Mouse (Mus musculus) intestine, embryonic 15.5 days (tissue): ENCODE measurements around the gene Lnpep. TPM values are rescaled to one million over a fixed set of nuclear protein-coding genes. Genes with fewer than 3 reads are reported as not detected.
"Not testable (repeated sequence)": the region's sequence is repeated elsewhere in the genome, so short reads cannot be mapped to it uniquely, and the experiment has no call there.

ENCODE experiments used
- ATAC-seq: fragments of 200-750 bp; cut with Nextera tagmentation; 2 replicates; pipeline ENCODE4 v1.8.0; 2017; ENCODE audit warnings: moderate TSS enrichment, moderate library complexity
- H3K27ac ChIP-seq: fragments of 300-500 bp; sonication (generic); 2 replicates; pipeline ENCODE4 v1.5.1; 2015; ENCODE audit warnings: mild to moderate bottlenecking, inconsistent platforms
- H3K27me3 ChIP-seq: fragments of 300-500 bp; sonication (generic); replicated peaks from 2 replicates; pipeline ENCODE4 v1.6.1; 2015; ENCODE audit warnings: inconsistent platforms
- H3K36me3 ChIP-seq: fragments of 300-500 bp; sonication (generic); 2 replicates; pipeline ENCODE4 v1.6.1; 2015; ENCODE audit warnings: inconsistent platforms
- H3K4me1 ChIP-seq: fragments of 300-500 bp; sonication (generic); replicated peaks from 2 replicates; pipeline ENCODE4 v1.6.1; 2015; ENCODE audit warnings: inconsistent platforms
- H3K4me2 ChIP-seq: fragments of 300-500 bp; sonication (generic); replicated peaks from 2 replicates; pipeline ENCODE4 v1.6.1; 2015; ENCODE audit warnings: mild to moderate bottlenecking, inconsistent platforms
- H3K4me3 ChIP-seq: fragments of 300-500 bp; sonication (generic); replicated peaks from 2 replicates; pipeline ENCODE4 v1.5.1; 2015; ENCODE audit warnings: inconsistent platforms
- H3K9ac ChIP-seq: fragments of 300-500 bp; sonication (generic); 2 replicates; pipeline ENCODE4 v1.6.1; 2015; ENCODE audit warnings: inconsistent platforms
- H3K9me3 ChIP-seq: fragments of 300-500 bp; sonication (generic); 2 replicates; pipeline ENCODE4 v1.6.1; 2016; ENCODE audit warnings: inconsistent platforms
- WGBS: fragments of 180-500 bp; shearing (Covaris S2); methylation state at CpG from one replicate; pipeline ENCODE4 v1.1.7; 2015; 5-methylcytosine and 5-hydroxymethylcytosine counted together
- polyA plus RNA-seq: library from polyadenylated mRNA; unstranded; fragments of >200 nt; fragmentation: Nextera tagmentation; extraction: Ambion mirVana; gene quantifications from 2 replicates; pipeline ENCODE4 v1.2.1, GENCODE M21; 2015

Lnpep gene
- polyA plus RNA-seq, 1 experiment from 2014 or later, result 7.8 TPM

GRCm38 (mm10) chr17:17531338-17531737 is 93.5 kb downstream of the Lnpep start:
- ATAC-seq, result no peak
- peaks cover 8% of the 10 kb centered on the region; the same call in 1 of the 2 replicates for H3K36me3 ChIP-seq
- no peak overlapping the region for H3K4me2 ChIP-seq
- H3K9ac ChIP-seq, result no peak overlapping the region
- H3K27ac ChIP-seq, result no peak overlapping the region
- no peak overlapping the region for H3K4me3 ChIP-seq
- H3K27me3 ChIP-seq, result no peaks in the 10 kb centered on the region
- H3K4me1 ChIP-seq, result no peaks in the 10 kb centered on the region
- no peaks in the 10 kb centered on the region for H3K9me3 ChIP-seq

- peak; percentile 56; the same call in 1 of the 2 replicates for ATAC-seq
- no peak overlapping the region for H3K9ac ChIP-seq
- WGBS, result 70% methylated on average over 4 of the region's 4 CpGs
These were observed 108.3 kb downstream of the Lnpep start for GRCm38 (mm10) chr17:17516384-17517016.

DNA sequence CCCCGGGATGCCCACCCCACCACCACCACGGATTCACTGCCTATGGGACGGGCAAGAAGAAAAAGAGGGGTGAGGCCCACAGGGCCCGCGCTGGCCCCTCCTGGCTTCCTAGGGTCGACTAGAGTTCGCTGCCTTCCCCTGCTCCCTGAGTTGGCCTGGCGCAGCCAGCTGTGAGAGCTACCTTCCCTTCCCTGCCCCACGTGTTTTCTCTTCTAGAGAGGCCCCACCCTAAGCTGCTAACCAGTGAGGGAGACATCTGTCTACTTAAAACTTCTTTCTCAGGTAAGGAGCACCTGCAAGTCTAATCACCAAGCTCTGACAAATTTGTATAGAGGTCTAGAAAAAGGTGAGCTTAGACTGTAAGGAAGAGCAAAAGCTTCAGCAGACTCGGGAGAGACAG is 118.2 kb downstream of the Lnpep start:
- no peak for ATAC-seq
- WGBS, result 78% methylated on average over 10 of the region's 10 CpGs
- Histone ChIP-seq H3K9me3 (no peaks in the 10 kb centered on the region), H3K9ac (no peak overlapping the region), H3K4me2 (no peak overlapping the region), H3K27ac (no peak overlapping the region), H3K27me3 (no peaks in the 10 kb centered on the region), H3K36me3 (no peaks in the 10 kb centered on the region), H3K4me3 (no peak overlapping the region), H3K4me1 (no peaks in the 10 kb centered on the region)

More at GRCm38 (mm10) chr17:17516384-17517016, 108.3 kb downstream of the Lnpep start:
- Histone ChIP-seq H3K9me3 (no peaks in the 10 kb centered on the region), H3K4me2 (no peak overlapping the region), H3K4me1 (no peaks in the 10 kb centered on the region), H3K27ac (no peak overlapping the region), H3K4me3 (no peak overlapping the region), H3K36me3 (no peaks in the 10 kb centered on the region), H3K27me3 (no peaks in the 10 kb centered on the region)

DNA sequence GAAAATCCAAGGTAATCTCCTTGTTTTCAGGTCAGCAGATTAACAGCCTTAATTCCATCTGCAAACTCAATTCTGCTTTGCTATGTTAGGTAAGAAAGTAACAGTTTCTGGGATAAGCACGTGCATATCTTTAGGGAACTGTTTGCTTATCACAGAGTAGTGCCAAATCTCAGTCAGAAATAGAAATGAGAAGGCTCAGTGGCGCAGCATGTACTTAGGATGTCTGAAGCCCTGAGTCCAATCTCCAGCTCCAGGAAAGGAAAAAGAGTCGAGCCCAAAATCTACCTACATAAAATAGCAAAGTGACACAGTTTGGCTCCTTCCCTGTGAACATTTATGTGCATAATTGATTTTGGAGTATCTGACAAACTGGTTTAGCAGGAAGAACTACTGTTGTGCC is 125.6 kb downstream of the Lnpep start:
- Histone ChIP-seq H3K9ac (no peak overlapping the region), H3K4me1 (no peaks in the 10 kb centered on the region), H3K27ac (no peak overlapping the region), H3K4me3 (no peak overlapping the region), H3K9me3 (no peaks in the 10 kb centered on the region), H3K4me2 (no peak overlapping the region), H3K36me3 (no peaks in the 10 kb centered on the region), H3K27me3 (no peaks in the 10 kb centered on the region)
- 61% methylated on average over 3 of the region's 3 CpGs for WGBS
- ATAC-seq, result no peak

DNA sequence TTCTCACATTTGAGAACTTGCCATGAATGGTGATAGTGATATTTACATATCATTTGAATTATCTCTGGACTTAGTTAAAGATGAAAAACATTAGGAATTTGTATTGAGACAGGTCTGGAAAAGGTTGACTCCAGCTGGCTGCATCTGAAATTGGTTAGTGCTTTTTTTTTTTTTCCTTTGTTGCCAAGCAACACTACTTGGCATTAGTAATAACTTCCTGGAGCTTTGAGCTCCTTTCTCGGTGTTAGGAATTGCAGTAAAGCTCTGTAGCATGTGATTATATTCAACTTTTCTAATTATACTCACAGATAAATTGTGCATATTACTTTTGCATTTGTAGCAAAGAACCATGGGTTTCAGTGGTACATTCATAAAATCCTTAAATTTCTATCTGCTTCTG is 126.0 kb downstream of the Lnpep start:
- H3K9me3 ChIP-seq, result no peaks in the 10 kb centered on the region
- no peak overlapping the region for H3K9ac ChIP-seq
- WGBS, result 31% methylated on average over 1 of the region's 1 CpGs
- H3K27me3 ChIP-seq, result no peaks in the 10 kb centered on the region
- H3K4me3 ChIP-seq, result no peak overlapping the region
- no peak overlapping the region for H3K27ac ChIP-seq
- ATAC-seq, result no peak
- no peak overlapping the region for H3K4me2 ChIP-seq
- H3K36me3 ChIP-seq, result no peaks in the 10 kb centered on the region
- no peaks in the 10 kb centered on the region for H3K4me1 ChIP-seq

GRCm38 (mm10) chr17:17496730-17497129 is 128.1 kb downstream of the Lnpep start:
- Histone ChIP-seq H3K4me3 (no peak overlapping the region), H3K27ac (no peak overlapping the region), H3K9ac (no peak overlapping the region), H3K4me2 (no peak overlapping the region), H3K36me3 (no peaks in the 10 kb centered on the region), H3K27me3 (no peaks in the 10 kb centered on the region), H3K9me3 (no peaks in the 10 kb centered on the region), H3K4me1 (no peaks in the 10 kb centered on the region)
- peak; percentile 77 for ATAC-seq
- 64% methylated on average over 7 of the region's 7 CpGs for WGBS

- ATAC-seq, H3K9me3 ChIP-seq: not testable (repeated sequence)
These were observed 128.6 kb downstream of the Lnpep start for GRCm38 (mm10) chr17:17496234-17496633.

DNA sequence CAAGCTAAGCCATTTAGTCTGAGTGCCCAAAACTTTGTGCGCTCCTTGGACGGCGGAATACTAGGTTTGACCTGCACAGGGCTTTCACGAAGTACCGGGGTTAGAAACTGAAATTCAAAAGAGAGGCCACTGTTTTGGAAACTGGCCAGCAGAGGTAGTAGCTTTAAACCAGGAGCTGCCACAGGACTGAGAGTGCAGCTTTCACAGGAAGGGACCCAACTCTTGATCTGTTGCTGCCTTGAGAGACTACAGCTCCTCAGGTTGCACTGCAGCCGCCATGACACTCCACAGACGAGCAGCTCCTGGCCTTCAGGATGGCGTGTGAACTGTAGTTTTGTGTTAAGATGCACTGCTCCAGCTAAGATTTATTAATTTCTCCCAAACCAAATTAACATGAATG is 132.7 kb downstream of the Lnpep start:
- H3K9me3 ChIP-seq, result no peaks in the 10 kb centered on the region
- H3K4me2 ChIP-seq, result no peak overlapping the region
- H3K27me3 ChIP-seq, result no peaks in the 10 kb centered on the region
- no peaks in the 10 kb centered on the region for H3K4me1 ChIP-seq
- no peak overlapping the region for H3K4me3 ChIP-seq
- H3K36me3 ChIP-seq, result no peaks in the 10 kb centered on the region
- ATAC-seq, result no peak
- H3K9ac ChIP-seq, result no peak overlapping the region
- no peak overlapping the region for H3K27ac ChIP-seq
- WGBS, result 81% methylated on average over 8 of the region's 8 CpGs

More at GRCm38 (mm10) chr17:17496234-17496633, 128.6 kb downstream of the Lnpep start:
- H3K4me1 ChIP-seq, H3K36me3 ChIP-seq, H3K9ac ChIP-seq, H3K4me2 ChIP-seq, H3K27ac ChIP-seq, H3K27me3 ChIP-seq, H3K4me3 ChIP-seq: not testable (repeated sequence)

- H3K4me3 ChIP-seq, result no peak overlapping the region
- H3K27ac ChIP-seq, result no peak overlapping the region
- no peaks in the 10 kb centered on the region for H3K4me1 ChIP-seq
- H3K9ac ChIP-seq, result no peak overlapping the region
- 48% methylated on average over 7 of the region's 7 CpGs for WGBS
- H3K36me3 ChIP-seq, result no peaks in the 10 kb centered on the region
- H3K9me3 ChIP-seq, result no peaks in the 10 kb centered on the region
- no peaks in the 10 kb centered on the region for H3K27me3 ChIP-seq
- ATAC-seq, result no peak
- H3K4me2 ChIP-seq, result peak overlapping the region; percentile 17; the same call in 1 of the 2 replicates
These were observed 133.2 kb downstream of the Lnpep start for GRCm38 (mm10) chr17:17491622-17492001.

DNA sequence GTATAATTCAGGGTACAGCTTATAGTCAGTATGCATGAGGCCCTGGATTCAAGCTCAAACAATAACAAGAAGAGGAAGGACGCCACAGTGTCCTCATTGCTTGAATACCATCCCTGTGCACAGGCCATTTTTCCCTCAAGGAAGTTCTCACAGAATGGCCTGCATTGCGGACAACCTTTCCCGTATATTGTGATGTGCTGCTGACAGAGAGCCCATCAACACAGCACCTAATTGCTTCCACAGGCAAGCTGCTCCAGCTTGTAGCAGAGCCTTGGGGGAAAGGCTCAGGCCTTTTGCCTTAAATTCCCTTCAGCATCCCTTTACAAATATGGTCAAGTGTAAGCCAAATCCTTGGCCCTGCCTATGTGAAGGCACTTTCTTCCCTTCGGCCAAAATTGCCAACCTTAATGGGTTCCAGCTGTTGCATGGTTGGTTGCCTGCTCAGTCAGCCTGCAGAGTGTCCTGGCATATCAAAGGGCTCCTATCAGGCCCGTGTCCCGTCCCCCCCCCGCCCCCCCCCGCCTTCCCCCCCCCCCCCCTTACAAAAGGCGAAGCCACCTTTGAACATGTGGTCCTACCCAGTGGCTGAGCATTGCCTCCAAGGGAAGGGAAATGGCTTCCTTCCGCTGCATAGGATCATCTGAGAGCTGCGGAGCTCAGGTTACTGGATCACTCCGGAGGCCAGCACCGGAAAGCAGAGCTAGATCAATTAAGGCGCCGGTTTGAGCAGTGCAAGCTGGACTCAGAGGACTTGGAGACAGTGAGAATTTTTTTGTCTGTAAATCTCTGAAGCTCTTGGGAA is 133.8 kb downstream of the Lnpep start:
- 51% methylated on average over 10 of the region's 15 CpGs for whole genome bisulfite sequencing
- Histone ChIP-seq H3K27ac (no peak overlapping the region), H3K9me3 (no peaks in the 10 kb centered on the region), H3K9ac (no peak overlapping the region), H3K4me3 (no peak overlapping the region), H3K36me3 (no peaks in the 10 kb centered on the region), H3K27me3 (no peaks in the 10 kb centered on the region), H3K4me1 (no peaks in the 10 kb centered on the region), H3K4me2 (peak overlapping the region; percentile 17; the same call in 1 of the 2 replicates)
- peak; percentile 31; the same call in 1 of the 2 replicates for ATAC-seq

DNA sequence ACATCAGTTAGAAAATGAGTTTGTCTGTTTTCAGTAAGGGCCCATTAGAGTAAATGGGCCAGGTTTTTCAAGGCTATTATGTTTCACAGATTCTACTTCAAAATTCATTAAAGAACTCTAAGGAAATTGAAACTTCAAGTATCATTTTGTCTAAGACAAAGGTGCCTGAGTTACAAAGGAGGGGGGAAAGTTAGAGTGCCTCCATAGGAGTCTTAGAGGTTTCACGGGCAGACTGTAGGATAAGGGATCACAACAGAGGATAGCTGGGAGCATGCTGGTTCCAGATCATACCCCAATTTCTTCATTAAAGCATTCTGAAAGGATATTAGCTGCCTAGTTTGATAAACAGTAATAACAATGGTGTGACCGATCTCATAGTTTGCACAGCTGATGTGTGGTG is 139.1 kb downstream of the Lnpep start:
- WGBS, result 63% methylated on average over 2 of the region's 2 CpGs
- no peaks in the 10 kb centered on the region for H3K9me3 ChIP-seq
- H3K4me3 ChIP-seq, result no peak overlapping the region
- no peak overlapping the region for H3K27ac ChIP-seq
- no peaks in the 10 kb centered on the region for H3K4me1 ChIP-seq
- H3K9ac ChIP-seq, result no peak overlapping the region
- no peak overlapping the region for H3K4me2 ChIP-seq
- no peak for ATAC-seq
- H3K36me3 ChIP-seq, result no peaks in the 10 kb centered on the region
- no peaks in the 10 kb centered on the region for H3K27me3 ChIP-seq
